Mouse (Mus musculus) lung, embryonic 16.5 days (tissue): ENCODE data around the gene Xdh. TPM values are rescaled to one million over a fixed set of nuclear protein-coding genes. Genes with fewer than 3 reads are reported as not detected.

Source experiments
- ATAC-seq: fragments of 200-750 bp; cut with Nextera tagmentation; 2 replicates; pipeline ENCODE4 v1.8.0; 2017; ENCODE audit warnings: low read depth, mild to moderate bottlenecking, moderate library complexity
- H3K27ac ChIP-seq: fragments of 300-500 bp; sonication (generic); 2 replicates; pipeline ENCODE4 v1.5.1; 2014; ENCODE audit warnings: mild to moderate bottlenecking, control low read depth, low read length
- H3K27me3 ChIP-seq: fragments of 300-500 bp; sonication (generic); 2 replicates; pipeline ENCODE4 v1.6.1; 2014; ENCODE audit warnings: low read depth, low read length, mixed read lengths; ENCODE audit not compliant: control insufficient read depth, insufficient read depth
- H3K36me3 ChIP-seq: fragments of 300-500 bp; sonication (generic); 2 replicates; pipeline ENCODE4 v1.6.1; 2014; ENCODE audit warnings: low read length; ENCODE audit not compliant: control insufficient read depth, insufficient read depth
- H3K4me1 ChIP-seq: fragments of 300-500 bp; sonication (generic); replicated peaks from 2 replicates; pipeline ENCODE4 v1.6.1; 2014; ENCODE audit warnings: low read length, mixed read lengths; ENCODE audit not compliant: control insufficient read depth, insufficient read depth
- H3K4me2 ChIP-seq: fragments of 300-500 bp; sonication (generic); 2 replicates; pipeline ENCODE4 v1.6.1; 2014; ENCODE audit warnings: low read depth, low read length, control low read depth
- H3K4me3 ChIP-seq: fragments of 300-500 bp; sonication (generic); 2 replicates; pipeline ENCODE4 v1.5.1; 2014; ENCODE audit warnings: mild to moderate bottlenecking, low read length, control low read depth
- H3K9ac ChIP-seq: fragments of 300-500 bp; sonication (generic); 2 replicates; pipeline ENCODE4 v1.6.1; 2014; ENCODE audit warnings: low read length, control low read depth
- H3K9me3 ChIP-seq: fragments of 300-500 bp; sonication (generic); 2 replicates; pipeline ENCODE4 v1.6.1; 2016; ENCODE audit warnings: low read length; ENCODE audit not compliant: control insufficient read depth
- WGBS: fragments of 180-500 bp; shearing (Covaris S2); extraction: QIAGEN DNeasy Blood & Tissue Kit; methylation state at CpG from one replicate; pipeline ENCODE4 v1.1.7; 2014; 5-methylcytosine and 5-hydroxymethylcytosine counted together
- polyA plus RNA-seq: library from polyadenylated mRNA; unstranded; fragments of >200 nt; fragmentation: Nextera tagmentation; extraction: Ambion mirVana; gene quantifications from 2 replicates; pipeline ENCODE4 v1.2.1, GENCODE M21; 2015

The Xdh gene
- polyA plus RNA-seq, 1 experiment from 2014 or later, result 9.5 TPM

GRCm38 (mm10) chr17:73933616-73934015, 16.4 kb downstream of the Xdh start:
- H3K36me3 ChIP-seq, result no peaks in the 10 kb centered on the region
- H3K4me3 ChIP-seq, result no peak overlapping the region
- ATAC-seq, result no peak
- H3K4me2 ChIP-seq, result no peak overlapping the region
- no peak overlapping the region for H3K27ac ChIP-seq
- H3K4me1 ChIP-seq, result no peaks in the 10 kb centered on the region
- H3K9ac ChIP-seq, result no peak overlapping the region
- 66% methylated on average over 4 of the region's 4 CpGs for WGBS
- no peaks in the 10 kb centered on the region for H3K9me3 ChIP-seq
- H3K27me3 ChIP-seq, result no peaks in the 10 kb centered on the region

- no peaks in the 10 kb centered on the region for H3K27me3 ChIP-seq
- no peak overlapping the region for H3K4me3 ChIP-seq
- H3K9ac ChIP-seq, result no peak overlapping the region
- ATAC-seq, result peak; percentile 68
- H3K36me3 ChIP-seq, result no peaks in the 10 kb centered on the region
- no peaks in the 10 kb centered on the region for H3K9me3 ChIP-seq
- H3K4me1 ChIP-seq, result no peaks in the 10 kb centered on the region
- H3K27ac ChIP-seq, result 0 out of 2 replicates have a peak overlapping the region, but pooled peaks have one; percentile 26
- H3K4me2 ChIP-seq, result no peak overlapping the region
- 27% methylated on average over 4 of the region's 4 CpGs for WGBS
Observed at GRCm38 (mm10) chr17:73932497-73933059, 17.4 kb downstream of the Xdh start.

- Histone ChIP-seq H3K36me3 (no peaks in the 10 kb centered on the region), H3K4me3 (no peak overlapping the region), H3K27me3 (no peaks in the 10 kb centered on the region), H3K9ac (no peak overlapping the region), H3K9me3 (no peaks in the 10 kb centered on the region), H3K4me1 (no peaks in the 10 kb centered on the region), H3K27ac (no peak overlapping the region), H3K4me2 (no peak overlapping the region)
- WGBS, result 84% methylated on average over 8 of the region's 8 CpGs
- ATAC-seq, result no peak
Observed at GRCm38 (mm10) chr17:73919520-73919919, 30.5 kb downstream of the Xdh start.

GRCm38 (mm10) chr17:73918944-73919381, 31.0 kb downstream of the Xdh start:
- H3K27ac ChIP-seq, result no peak overlapping the region
- H3K9me3 ChIP-seq, result no peaks in the 10 kb centered on the region
- H3K9ac ChIP-seq, result no peak overlapping the region
- H3K27me3 ChIP-seq, result no peaks in the 10 kb centered on the region
- H3K4me1 ChIP-seq, result no peaks in the 10 kb centered on the region
- no peaks in the 10 kb centered on the region for H3K36me3 ChIP-seq
- H3K4me3 ChIP-seq, result no peak overlapping the region
- WGBS, result 53% methylated on average over 7 of the region's 7 CpGs
- no peak for ATAC-seq
- no peak overlapping the region for H3K4me2 ChIP-seq

GRCm38 (mm10) chr17:73918138-73918537, 31.9 kb downstream of the Xdh start:
- Histone ChIP-seq H3K4me3 (no peak overlapping the region), H3K4me2 (no peak overlapping the region), H3K27me3 (no peaks in the 10 kb centered on the region), H3K9ac (no peak overlapping the region), H3K9me3 (no peaks in the 10 kb centered on the region), H3K36me3 (no peaks in the 10 kb centered on the region), H3K4me1 (no peaks in the 10 kb centered on the region), H3K27ac (no peak overlapping the region)
- 71% methylated on average over 3 of the region's 3 CpGs for WGBS
- ATAC-seq, result no peak

GRCm38 (mm10) chr17:73917713-73918112, 32.3 kb downstream of the Xdh start:
- no peak overlapping the region for H3K4me2 ChIP-seq
- H3K36me3 ChIP-seq, result no peaks in the 10 kb centered on the region
- no peak overlapping the region for H3K27ac ChIP-seq
- no peak overlapping the region for H3K4me3 ChIP-seq
- H3K9ac ChIP-seq, result no peak overlapping the region
- H3K4me1 ChIP-seq, result no peaks in the 10 kb centered on the region
- ATAC-seq, result no peak
- no peaks in the 10 kb centered on the region for H3K27me3 ChIP-seq
- 82% methylated on average over 5 of the region's 5 CpGs for WGBS
- H3K9me3 ChIP-seq, result no peaks in the 10 kb centered on the region

- Histone ChIP-seq H3K9ac (no peak overlapping the region), H3K4me1 (no peaks in the 10 kb centered on the region), H3K4me2 (no peak overlapping the region), H3K27ac (no peak overlapping the region), H3K27me3 (no peaks in the 10 kb centered on the region), H3K36me3 (no peaks in the 10 kb centered on the region), H3K4me3 (no peak overlapping the region), H3K9me3 (no peaks in the 10 kb centered on the region)
- 68% methylated on average over 4 of the region's 4 CpGs for WGBS
- no peak for ATAC-seq
Observed at GRCm38 (mm10) chr17:73914730-73915129, 35.3 kb downstream of the Xdh start.

- Histone ChIP-seq H3K9me3 (no peaks in the 10 kb centered on the region), H3K9ac (no peak overlapping the region), H3K27me3 (no peaks in the 10 kb centered on the region), H3K4me2 (no peak overlapping the region), H3K4me3 (no peak overlapping the region), H3K36me3 (no peaks in the 10 kb centered on the region), H3K4me1 (no peaks in the 10 kb centered on the region), H3K27ac (no peak overlapping the region)
- no peak for ATAC-seq
- WGBS, result 79% methylated on average over 8 of the region's 8 CpGs
Observed at GRCm38 (mm10) chr17:73906076-73906475, 43.9 kb downstream of the Xdh start.

GRCm38 (mm10) chr17:73905043-73905750, 44.8 kb downstream of the Xdh start:
- Histone ChIP-seq H3K27me3 (no peaks in the 10 kb centered on the region), H3K9me3 (no peaks in the 10 kb centered on the region), H3K9ac (no peak overlapping the region), H3K4me3 (no peak overlapping the region), H3K4me1 (no peaks in the 10 kb centered on the region), H3K36me3 (no peaks in the 10 kb centered on the region), H3K27ac (no peak overlapping the region), H3K4me2 (no peak overlapping the region)
- ATAC-seq, result no peak
- 72% methylated on average over 7 of the region's 7 CpGs for WGBS
